Mouse (Mus musculus) mouse embryonic stem cell (cell line): ENCODE measurements around the gene Rpl38.
"Not testable (repeated sequence)": the region's sequence is repeated elsewhere in the genome, so short reads cannot be mapped to it uniquely, and the experiment has no call there.

Experiments
- in situ Hi-C, 2 experiments: fragments of 300-500 bp; cut with MboI; formaldehyde crosslinking; loops; 1 replicate in 1 of 2; 3 replicates in 1 of 2; pipeline ENCODE4 v1.14.3; 2019 to 2020; ENCODE audit warnings: low sequenced_read_pairs in 2 of 2, low pct_unique_long_range_greater_than_20kb in 1 of 2, mixed read lengths in 1 of 2; ENCODE audit not compliant: unreplicated experiment in 1 of 2

Rpl38 gene

DNA sequence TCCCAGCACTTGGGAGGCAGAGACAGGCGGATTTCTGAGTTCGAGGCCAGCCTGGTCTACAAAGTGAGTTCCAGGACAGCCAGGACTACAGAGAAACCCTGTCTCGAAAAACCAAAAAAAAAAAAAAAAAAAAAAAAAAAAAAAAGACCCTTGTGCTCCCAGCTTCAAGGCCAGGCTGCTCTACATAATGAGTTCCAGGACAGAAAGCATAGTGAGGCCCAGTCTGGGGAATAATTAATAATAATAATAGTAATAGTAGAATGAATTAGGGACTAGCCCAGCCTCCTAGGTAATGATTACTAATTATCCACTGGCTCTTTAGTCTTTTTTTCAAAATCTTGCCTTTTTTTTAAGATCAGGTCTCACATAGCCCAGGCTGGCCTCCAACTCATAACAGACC, 6.5 kb downstream of the Rpl38 start:
- in situ Hi-C loops, result not testable (repeated sequence)

DNA sequence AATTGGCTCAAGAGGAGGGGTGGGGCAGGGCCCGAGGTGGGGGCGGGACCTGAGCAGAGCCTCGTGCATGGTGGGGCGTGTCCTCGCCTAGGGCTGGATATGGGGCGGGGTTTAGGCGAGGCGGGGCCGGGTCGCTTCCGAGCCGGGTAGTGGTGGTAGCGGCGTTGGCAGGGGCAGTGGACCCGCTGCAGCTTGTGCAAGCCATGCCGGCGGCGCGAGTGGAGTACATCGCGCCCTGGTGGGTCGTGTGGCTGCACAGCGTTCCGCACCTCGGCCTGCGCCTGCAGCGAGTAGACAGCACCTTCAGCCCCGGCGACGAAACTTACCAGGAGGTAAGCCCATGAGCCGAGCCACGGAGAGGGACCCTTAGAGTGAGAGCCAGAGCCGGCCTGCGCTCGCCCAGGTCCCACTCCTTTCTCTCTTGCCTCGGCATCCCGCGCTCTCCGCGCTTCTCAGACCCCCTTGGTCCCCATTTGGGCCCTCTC, 7.1 kb downstream of the Rpl38 start, which contains the start of gene Ttyh2:
Ttyh2 (plus strand) TSS at position 91 of the 485 bp plus-strand sequence.
- in situ Hi-C loops, result no loop called here

DNA sequence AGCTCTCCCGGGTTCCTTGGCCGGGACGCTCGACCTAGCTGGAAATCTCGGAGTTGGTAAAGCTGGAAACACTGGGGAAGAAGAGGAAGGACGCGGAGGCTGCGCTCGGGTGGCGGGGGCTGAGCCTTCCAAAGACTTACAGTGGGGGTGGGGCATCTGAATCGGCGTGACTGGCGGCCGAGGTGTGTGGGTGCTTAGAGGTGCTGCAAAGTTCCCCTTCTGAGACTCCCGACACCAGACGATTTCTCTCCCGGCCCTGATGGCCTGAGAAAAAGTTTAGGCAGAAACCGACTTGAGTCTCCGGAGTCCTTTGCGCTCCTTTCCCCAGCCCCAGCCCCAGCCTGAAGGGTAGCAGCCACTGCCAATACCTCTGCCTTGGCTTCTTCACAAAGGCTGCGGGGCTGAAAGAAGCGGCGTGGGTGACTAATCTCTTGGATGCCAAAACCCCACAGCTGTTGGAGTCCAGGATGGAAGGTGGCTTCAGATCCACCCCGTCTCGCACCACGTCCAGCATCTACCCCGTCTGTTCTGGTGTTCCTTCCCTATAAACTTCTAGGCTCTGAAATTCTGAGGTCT, 7.6 kb downstream of the Rpl38 start:
- in situ Hi-C loops, result no loop called here

DNA sequence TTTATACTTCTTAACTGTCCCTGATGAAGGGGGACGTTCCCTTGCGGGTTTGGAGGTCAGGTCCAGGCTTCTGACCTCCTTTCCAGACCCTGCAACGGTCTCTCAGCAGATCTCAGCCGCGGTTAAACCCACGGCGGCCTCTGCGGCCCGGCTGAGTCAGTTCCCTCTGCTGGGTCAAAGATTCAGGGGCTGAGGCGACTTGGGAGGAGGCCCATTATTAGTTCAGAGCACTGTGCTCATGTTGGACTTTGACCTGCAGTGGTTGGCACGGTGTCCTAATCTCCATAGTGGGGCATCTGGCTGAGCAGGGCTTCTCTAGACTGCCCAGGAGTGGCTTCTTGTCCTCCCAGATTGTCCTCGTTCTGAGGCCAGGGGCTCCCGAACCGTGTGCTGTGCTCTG, 8.1 kb downstream of the Rpl38 start:
- in situ Hi-C loops, result no loop called here

DNA sequence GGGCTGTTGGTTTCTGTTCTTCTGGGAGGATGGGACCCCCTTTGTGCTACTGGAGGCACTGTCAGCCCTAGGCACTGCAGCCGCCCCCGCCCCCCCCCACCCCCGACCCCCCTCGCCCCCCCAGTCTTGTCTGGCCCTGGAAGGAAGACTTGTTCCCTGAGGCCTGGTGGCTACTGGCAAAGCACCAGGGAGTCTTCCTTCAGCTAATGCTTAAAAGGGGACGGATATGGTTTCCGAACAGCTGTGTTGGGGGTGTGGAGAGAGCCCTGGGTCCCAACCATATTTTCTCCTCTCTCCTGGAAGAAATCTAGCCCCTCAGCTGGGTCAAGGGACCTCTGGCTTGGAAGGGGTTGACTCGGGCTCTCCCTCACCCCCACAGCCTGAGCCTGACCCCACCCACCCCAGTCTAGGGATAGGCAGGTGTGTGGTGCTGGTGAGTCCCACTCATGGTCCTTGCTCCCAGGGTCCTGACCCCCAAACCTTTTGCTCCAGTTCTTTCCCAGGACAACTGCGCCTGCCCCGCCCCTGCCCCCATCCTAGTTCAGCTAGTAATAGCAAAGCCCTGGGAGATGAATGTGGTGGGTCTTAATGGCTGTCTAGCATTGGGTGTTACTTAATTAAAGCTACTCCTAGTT, 8.7 kb downstream of the Rpl38 start:
- in situ Hi-C loops, result no loop called here

DNA sequence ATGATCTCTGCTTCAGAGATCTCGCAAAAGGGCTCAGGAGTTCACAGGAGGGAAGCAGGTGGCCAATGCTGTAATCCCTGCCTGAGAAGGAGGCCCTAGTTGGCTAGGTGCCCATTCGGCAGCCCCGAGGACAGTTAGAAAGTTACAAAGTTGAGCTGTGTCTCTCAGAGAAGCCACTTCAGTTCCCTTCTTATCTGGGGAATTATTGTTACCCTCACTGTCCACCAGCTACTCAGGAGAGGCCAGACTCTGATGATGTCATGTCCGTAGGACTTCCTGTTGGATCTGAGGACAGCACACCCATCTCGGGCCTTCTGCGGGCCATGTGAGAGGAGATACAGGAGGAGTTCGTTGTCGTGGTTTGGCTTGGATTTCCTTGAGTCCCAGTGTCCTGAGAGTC, 11.3 kb downstream of the Rpl38 start:
- in situ Hi-C loops, result no loop called here

DNA sequence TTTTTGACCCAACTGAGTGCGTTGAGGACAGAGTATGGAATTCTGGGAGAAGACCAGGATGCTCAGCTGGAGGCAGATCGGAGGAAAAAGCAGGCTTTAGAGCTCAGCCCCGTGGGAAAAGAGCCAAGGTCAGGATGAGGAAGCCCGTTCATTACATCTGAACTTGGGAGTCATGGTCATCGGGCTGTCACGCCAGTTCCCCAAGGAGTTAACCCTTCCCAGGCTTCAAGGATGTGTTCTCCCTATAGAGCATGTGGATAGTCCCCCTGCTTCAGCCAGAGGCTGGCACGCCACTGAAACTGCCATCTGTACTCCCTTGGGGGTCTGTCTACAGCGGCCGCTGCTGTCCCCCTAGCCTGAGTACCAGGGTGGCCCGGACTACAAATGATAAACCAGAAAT, 12.0 kb downstream of the Rpl38 start:
- in situ Hi-C loops, result no loop called here

DNA sequence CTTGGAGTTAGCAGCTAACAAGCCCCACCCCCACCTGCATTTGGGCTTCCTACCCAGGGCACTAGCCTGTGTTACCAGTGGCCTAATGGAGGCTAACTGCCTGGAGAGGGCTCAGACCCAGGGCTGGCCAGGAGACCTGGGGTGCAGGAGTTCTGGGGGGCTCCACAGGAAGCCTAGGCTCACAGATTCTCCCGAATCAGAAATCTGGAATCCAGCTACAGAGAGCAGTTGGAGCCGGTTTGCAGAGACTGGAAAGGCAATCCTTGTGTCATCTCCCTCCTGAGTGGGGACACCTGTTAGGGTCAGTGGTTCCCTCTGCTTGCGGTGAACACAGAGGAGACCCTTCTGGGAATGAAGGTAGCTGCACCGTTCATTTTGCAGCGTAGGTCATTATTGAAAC, 12.7 kb downstream of the Rpl38 start:
- in situ Hi-C loops, result no loop called here

DNA sequence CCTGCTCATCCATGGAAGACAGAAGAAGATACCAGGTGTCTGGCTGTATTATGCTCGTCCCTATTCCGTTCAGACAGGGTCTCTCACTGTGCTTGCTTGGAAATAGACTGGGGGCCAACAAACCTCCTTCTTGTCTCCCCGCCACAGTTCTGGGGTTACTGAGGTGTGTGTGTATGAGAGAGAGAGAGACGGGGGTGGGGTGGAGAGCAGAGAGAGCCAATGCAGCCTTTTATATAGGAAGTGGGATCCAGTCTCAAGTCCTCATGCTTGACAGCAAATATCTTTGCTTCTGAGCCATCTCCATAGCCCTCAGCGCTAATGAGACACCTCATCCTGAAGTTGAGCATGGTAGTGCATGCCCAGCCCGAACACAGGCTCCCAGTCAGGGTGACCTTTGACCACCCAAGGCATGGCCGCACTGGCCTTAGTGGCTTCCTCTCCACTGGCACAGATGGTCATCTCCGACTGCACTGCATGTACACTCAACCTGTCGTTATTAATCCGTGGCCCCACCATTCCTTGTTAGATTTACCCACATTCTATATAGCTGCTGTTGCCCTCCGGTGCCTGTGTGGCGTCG, 14.1 kb downstream of the Rpl38 start:
- in situ Hi-C loops, result no loop called here

DNA sequence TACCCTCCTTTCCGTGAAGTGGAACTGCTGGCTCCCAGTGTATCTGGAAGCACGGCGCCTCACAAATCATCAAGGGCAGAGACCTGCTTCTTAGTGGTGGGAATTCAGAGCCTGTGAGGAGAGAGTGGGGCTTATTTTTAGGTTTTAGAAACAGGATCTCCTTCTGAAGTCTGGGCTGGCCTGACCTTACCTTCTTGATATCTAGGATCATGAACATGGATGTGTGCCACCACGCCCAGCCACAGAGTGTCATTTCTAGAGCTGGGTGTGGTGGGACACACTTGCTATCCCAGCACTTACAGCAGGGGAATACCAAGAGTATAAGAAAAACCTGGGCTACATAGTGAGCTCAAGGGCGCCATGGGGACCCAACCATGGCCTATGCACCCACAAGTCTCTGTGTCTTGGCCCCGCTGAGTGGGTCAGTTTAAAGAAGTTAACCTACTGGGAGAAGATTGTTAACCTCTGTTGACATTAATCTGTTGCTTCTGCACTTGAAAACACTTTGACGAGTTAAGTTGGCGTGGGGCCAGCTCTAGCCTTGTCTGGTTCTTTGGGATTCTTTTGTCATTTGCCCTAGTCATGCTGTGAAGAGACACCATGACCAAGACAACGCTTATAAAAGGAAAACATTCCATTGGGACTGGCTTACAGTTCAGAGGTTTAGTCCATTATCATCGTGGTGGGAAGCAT, 14.9 kb downstream of the Rpl38 start:
- in situ Hi-C loops, result no loop called here

DNA sequence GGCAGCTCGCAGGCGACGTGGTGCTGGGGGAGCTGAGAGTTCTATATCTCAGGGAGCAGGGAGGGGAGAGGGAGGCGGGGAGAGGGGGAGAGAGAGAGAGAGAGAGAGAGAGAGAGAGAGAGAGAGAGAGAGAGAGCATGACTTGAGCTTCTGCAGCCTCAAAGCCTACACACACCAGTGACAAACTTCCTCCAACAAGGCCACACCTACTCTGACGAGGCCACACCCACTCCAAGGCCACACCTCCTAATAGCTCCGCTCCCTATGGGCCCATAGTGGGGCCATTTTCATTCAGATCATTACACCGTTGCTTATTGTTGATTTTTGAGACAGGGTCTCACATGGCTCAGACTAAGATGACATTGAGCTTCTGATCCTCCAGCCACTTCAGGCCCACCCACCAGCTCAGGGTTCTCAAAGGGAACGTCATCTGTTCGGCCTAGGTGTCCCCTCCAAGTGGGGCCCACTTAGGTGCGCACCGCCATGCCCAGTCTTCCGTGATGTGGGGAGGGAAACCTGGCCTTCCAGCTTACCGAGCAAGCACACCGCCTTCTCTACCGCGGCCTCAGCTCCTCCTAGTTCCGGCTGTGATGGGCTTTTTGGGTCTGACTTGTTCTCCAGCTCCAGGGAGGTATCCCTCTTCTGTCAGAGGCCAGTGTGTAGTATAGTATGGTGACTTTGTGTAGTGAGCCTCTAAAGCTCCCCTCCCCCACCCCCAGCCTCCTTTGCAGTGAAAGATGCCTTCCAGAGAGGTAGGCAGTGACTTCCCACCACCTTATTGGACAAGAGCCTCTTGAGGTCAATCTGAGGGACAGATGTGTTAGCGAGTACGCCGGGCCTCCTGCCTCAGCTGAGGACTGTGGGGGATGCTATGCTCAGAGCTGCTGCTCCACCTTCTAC, 15.6 kb downstream of the Rpl38 start:
- in situ Hi-C loops, result no loop called here

DNA sequence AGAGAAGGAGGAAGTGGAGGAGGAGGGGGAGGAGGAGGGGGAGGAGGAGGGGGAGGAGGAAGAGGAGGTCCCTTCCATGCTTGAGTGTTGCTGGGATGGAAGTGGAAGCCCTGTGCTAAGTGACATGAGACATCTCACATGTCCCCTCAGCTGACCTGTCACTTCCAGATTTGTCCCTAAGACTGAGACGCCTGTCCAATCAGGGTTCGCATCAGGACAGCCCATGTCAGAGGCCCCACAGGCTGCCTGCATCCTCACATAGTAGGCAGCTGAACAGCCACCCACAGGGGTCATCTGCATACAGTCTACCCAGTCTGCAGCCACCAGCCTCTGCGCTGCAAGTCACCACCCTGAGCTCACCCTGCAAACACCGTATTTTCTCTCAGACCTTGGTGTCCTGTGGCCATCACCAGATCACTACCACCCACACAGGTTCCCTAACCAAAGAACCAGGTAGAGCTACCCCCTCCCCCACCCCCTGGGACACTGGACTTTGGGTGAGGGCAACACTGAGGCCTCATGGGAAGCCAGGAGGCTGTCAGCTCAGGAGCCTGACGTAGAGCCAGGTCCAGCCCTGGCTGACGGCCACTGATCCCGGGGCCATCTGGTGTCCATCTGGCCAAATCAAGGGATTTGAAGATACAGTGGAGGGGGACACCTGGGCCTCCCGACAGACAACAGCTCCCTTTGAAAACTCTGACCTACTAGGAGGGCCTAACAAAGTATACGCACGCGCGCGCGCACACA, 16.5 kb downstream of the Rpl38 start:
- in situ Hi-C loops, result no loop called here

DNA sequence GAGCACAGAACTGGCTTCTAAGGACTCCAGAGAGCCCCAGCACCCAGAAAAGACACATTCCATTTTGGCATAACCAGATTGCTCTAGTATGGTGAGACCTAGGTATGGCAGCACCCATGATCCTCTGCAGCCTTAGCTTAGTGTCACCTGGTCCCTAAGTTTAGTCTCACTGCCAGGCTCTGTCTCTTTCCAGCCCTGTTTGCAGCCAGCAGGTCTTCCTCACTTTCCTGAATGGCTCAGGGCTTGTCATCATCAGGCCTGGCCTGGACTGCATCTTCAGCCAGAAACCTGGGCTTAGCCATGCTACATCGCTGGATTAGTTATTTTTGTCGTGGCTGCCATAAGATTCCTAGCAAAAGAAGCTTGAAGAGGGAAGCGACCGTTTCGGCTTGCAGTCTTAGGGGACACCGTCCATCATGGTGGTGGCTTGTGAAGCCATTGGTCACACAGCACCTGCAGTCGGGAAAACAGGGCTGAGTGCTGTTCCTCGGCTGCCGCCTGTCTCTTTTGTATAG, 17.3 kb downstream of the Rpl38 start:
- in situ Hi-C loops, result no loop called here

DNA sequence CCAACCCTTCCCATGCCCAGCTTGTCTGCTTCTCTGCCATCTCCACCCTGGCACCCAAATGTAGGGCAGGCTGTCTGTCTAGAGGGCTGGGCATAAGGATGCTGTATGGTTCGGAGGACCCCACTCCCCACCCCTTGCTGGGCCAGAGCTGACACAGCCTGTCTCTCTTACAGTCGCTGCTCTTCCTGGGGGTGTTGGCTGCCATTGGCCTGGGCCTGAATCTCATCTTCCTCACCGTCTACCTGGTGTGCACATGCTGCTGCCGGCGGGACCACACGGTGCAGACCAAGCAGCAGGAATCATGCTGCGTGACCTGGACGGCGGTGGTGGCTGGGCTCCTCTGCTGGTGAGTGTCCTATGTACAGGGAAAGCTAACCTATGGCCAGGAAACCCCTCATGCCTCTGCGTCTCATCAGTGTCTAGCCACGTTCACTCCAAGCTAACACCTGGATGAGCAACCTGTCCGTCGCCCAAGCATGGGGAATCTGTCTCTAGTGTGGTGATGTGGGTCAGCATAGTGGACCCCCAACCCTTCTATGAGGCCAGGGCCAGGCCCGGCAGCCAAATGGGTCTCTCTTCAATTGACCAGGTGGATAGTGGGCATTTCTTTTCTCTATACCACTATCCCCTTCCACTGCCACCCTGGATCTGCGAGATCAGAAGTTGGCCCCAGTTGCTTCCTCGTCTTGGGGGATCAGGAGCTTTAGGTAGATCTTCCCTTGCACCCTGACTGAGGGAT, 18.1 kb downstream of the Rpl38 start:
- in situ Hi-C loops, result no loop called here

DNA sequence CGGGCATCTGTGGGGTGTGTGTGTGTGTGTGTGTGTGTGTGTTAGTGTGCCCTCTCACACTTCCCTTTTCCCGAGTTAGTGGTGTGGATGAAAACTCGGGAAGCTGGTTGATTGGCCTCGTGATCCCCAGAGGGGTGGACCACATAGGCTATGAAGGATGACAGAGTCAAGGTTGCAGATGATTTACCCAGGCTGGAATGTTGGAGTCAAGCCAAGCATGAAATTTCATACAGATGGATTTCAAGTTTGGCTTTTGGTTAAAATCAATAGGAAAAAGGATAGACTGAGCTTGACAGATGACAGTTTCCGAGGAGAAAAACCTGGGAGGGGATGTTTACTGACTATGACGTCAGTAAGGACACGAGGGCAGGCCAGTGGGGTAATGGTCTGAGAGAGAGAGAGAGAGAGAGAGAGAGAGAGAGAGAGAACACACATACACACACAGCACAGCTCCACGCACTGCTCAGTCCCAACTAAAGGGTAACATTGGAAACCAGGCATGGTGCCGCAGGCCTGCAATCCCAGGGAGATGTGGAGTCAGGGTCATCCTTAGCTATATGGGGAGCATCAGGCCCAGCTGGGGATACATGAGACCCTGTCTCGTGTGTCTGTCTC, 19.4 kb downstream of the Rpl38 start:
- in situ Hi-C loops, result no loop called here

DNA sequence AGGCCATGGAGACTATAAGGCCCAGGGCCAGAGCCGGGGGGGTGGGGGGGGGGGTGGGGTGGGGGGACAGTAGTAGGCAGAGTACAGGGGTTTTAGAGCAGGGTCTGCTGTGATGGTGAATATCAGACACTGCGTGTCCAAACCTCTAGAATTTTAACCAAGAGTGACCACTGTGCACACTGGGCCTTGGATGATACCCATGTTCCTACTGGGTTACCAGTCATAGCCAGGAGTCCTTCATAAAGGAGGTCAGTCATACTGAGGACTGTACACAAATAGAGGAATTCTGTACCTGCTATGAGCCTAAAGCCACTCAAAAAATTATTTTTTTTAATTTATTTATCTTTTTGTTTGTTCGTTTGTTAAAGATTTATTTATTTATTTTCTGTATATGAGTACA, 20.4 kb downstream of the Rpl38 start:
- in situ Hi-C loops, result no loop called here

DNA sequence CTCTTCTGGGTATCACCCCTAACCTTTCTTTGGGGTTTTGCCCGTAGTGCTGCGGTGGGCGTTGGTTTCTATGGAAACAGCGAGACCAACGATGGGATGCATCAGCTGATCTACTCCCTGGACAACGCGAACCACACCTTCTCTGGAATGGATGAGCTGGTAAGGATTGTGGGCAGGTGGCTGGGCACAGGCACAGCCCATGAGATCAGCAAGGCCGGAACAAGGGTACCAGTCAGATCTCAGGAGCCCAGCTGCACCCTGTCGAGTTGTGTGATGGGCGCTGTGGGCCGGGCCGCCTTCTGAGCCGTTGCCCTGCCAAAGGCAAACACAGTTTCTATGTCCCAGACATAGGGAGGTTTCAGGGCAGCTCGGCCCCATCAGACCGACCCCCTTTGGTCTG, 21.9 kb downstream of the Rpl38 start:
- in situ Hi-C loops, result no loop called here
